Mouse (Mus musculus): Measurements from ENCODE around the gene Qsox1.

Qsox1 gene

GRCm38 (mm10) chr1:155747011-155747410 lies 65.7 kb downstream of the Qsox1 start:
- no peak for DNase-seq (ENCODE audit: low read depth)

- no peak for DNase-seq (ENCODE audit: low read depth)
These were observed 70.0 kb downstream of the Qsox1 start for GRCm38 (mm10) chr1:155742411-155743363.

- DNase-seq (ENCODE audit: low read depth), result peak; percentile 35
These were observed 70.7 kb downstream of the Qsox1 start for GRCm38 (mm10) chr1:155741988-155742387.

GRCm38 (mm10) chr1:155741378-155741945 lies 71.2 kb downstream of the Qsox1 start:
- DNase-seq (ENCODE audit: low read depth), result peak; percentile 26

GRCm38 (mm10) chr1:155740622-155741377 lies 71.9 kb downstream of the Qsox1 start:
- DNase-seq (ENCODE audit: low read depth), result peak; percentile 53

GRCm38 (mm10) chr1:155737809-155738383 lies 74.8 kb downstream of the Qsox1 start:
- no peak for DNase-seq (ENCODE audit: low read depth)

- no peak for DNase-seq (ENCODE audit: low read depth)
These were observed 75.5 kb downstream of the Qsox1 start for GRCm38 (mm10) chr1:155737017-155737808.

- DNase-seq (ENCODE audit: low read depth), result no peak
These were observed 76.4 kb downstream of the Qsox1 start for GRCm38 (mm10) chr1:155736096-155736825.

- no peak for DNase-seq (ENCODE audit: low read depth)
These were observed 81.5 kb downstream of the Qsox1 start for GRCm38 (mm10) chr1:155731156-155731555.

- no peak for DNase-seq (ENCODE audit: low read depth)
These were observed 83.4 kb downstream of the Qsox1 start for GRCm38 (mm10) chr1:155729113-155729795.

- no peak for DNase-seq (ENCODE audit: low read depth)
These were observed 84.9 kb downstream of the Qsox1 start for GRCm38 (mm10) chr1:155727830-155728229.
